12 mouse cellular contexts compared by ENCODE assay signal in the genomic region with DNA sequence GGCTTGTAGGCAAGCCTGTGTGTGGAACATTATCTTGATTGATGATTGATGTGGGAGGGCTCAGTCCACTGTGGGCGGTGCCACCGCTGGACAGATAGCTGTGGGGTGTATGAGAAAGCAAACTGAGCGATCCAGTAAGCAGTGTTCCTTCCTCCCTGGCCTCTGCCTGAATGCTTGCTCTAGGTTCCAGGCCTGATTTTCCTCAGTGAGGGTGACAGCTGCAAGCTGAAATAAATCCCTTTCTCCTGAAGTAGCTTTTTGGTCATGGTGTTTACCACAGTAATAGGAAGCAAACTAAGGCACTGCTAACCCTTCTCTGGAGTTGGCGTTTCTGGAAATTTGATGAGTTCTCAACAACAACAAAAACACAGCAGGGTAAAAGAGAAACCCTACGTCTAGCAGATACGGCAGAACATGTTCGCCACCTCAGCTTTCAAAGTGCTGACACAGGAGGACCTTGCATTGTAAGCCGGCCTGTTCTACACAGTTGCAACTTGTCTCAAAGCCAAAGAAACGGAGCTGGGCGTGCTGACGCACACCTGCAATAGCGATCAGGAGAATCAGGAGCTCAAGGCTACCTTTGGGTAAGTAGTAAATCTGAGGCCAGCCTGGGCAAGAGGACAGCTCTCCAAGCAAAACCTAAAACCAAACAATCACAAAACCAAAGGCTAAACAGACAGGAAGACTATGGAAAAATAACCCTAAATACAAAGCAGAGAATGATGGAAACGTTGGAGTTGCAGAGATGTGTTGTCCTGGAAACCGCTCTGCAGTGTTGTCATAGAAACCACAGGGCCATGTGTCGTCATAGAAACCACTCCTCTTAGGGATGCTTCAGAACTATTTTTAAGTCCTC. TPM values are rescaled to one million over a fixed set of nuclear protein-coding genes. Genes with fewer than 3 reads are reported as not detected.
DNase-seq lines count a peak whose midpoint lies in the region; ATAC-seq lines count a peak whose summit lies in the region.
"Had no signal": no experiment of that assay in that cellular context is flagged by ENCODE, and none has a peak within 500 bp of the region (broad histone marks: within the 10 kb centered on the region; RNA-seq: fewer than 3 reads in every experiment).

No protein-coding gene starts in this region.

- peaks cover 59% of the 10 kb centered on the region for H3K4me1 ChIP-seq in hindbrain, embryonic 13.5 days (replicated peaks)
- peaks cover 65% of the 10 kb centered on the region for H3K4me1 ChIP-seq in midbrain, embryonic 13.5 days (replicated peaks)
- H3K4me1 ChIP-seq in heart, embryonic 12.5 days (replicated peaks): 0 out of 2 replicates have a peak, but pooled peaks cover 5% of the 10 kb centered on the region

- peak overlapping the region; percentile 58; the same call in 1 of the 2 replicates for H3K9ac ChIP-seq in hindbrain, embryonic 13.5 days
- peak overlapping the region; percentile 44; the same call in 1 of the 2 replicates for H3K9ac ChIP-seq in midbrain, embryonic 13.5 days (replicated peaks)
- no peak overlapping the region for H3K9ac ChIP-seq in heart, embryonic 12.5 days
- H3K9ac ChIP-seq: lung, embryonic 14.5 days had no signal

- H3K27ac ChIP-seq in hindbrain, embryonic 13.5 days: peak overlapping the region; percentile 93
- peak overlapping the region; percentile 94 for H3K27ac ChIP-seq in midbrain, embryonic 13.5 days
- H3K27ac ChIP-seq in heart, embryonic 12.5 days (ENCODE audit: poor library complexity, severe bottlenecking): no peak overlapping the region

- no peaks in the 10 kb centered on the region for H3K27me3 ChIP-seq in hindbrain, embryonic 13.5 days
- no peaks in the 10 kb centered on the region for H3K27me3 ChIP-seq in midbrain, embryonic 13.5 days
- peaks cover 25% of the 10 kb centered on the region for H3K27me3 ChIP-seq in heart, embryonic 12.5 days (replicated peaks)

- DNase-seq in embryo, embryonic 10 days (ENCODE audit: low spot score): peak; percentile 45
- no peak for DNase-seq in embryo, embryonic 9.5 days (ENCODE audit: extremely low spot score)
- peak; percentile 50 for DNase-seq in R1 (ENCODE audit: low read depth, low spot score)
- DNase-seq in cerebellum, adult 9-11 months: no peak
- DNase-seq in yolk sac, embryonic 10.5 days (ENCODE audit: low spot score): no peak
- DNase-seq: kidney, postnatal 25 days; lung, embryonic 14.5 days had no signal

- H3K9me3 ChIP-seq in hindbrain, embryonic 13.5 days: no peaks in the 10 kb centered on the region
- no peaks in the 10 kb centered on the region for H3K9me3 ChIP-seq in midbrain, embryonic 13.5 days
- H3K9me3 ChIP-seq in heart, embryonic 12.5 days (replicated peaks): no peaks in the 10 kb centered on the region

- ATAC-seq in hindbrain, embryonic 13.5 days (ENCODE audit: low FRiP score): 0 out of 2 replicates have a peak, but pooled peaks have one; percentile 31
- 0 out of 2 replicates have a peak, but pooled peaks have one; percentile 25 for ATAC-seq in midbrain, embryonic 13.5 days
- ATAC-seq in heart, embryonic 12.5 days (ENCODE audit: insufficient number of reproducible peaks, low FRiP score): no peak

- WGBS in hindbrain, embryonic 13.5 days: 30% methylated on average over 15 of the region's 15 CpGs
- WGBS in midbrain, embryonic 13.5 days: 32% methylated on average over 15 of the region's 15 CpGs
- WGBS in heart, embryonic 12.5 days: 70% methylated on average over 15 of the region's 15 CpGs

- peak overlapping the region; percentile 36 for H3K4me2 ChIP-seq in hindbrain, embryonic 13.5 days
- H3K4me2 ChIP-seq in midbrain, embryonic 13.5 days (replicated peaks): peak overlapping the region; percentile 32
- H3K4me2 ChIP-seq in heart, embryonic 12.5 days: no peak overlapping the region
- H3K4me2 ChIP-seq: lung, embryonic 14.5 days had no signal

- H3K4me3 ChIP-seq in hindbrain, embryonic 13.5 days: no peak overlapping the region
- H3K4me3 ChIP-seq in midbrain, embryonic 13.5 days (replicated peaks): no peak overlapping the region
- no peak overlapping the region for H3K4me3 ChIP-seq in heart, embryonic 12.5 days
- H3K4me3 ChIP-seq: erythroblast, embryonic 14.5 days had no signal

- peaks cover 9% of the 10 kb centered on the region; the same call in 1 of the 2 replicates for H3K36me3 ChIP-seq in hindbrain, embryonic 13.5 days
- 0 out of 2 replicates have a peak, but pooled peaks cover 3% of the 10 kb centered on the region for H3K36me3 ChIP-seq in midbrain, embryonic 13.5 days
- H3K36me3 ChIP-seq in heart, embryonic 12.5 days: no peaks in the 10 kb centered on the region

RNA-seq across cellular contexts. Expression of a gene that starts 2.8 kb away (rescaled TPM):
- 42.0 and 44.5 TPM in 2 replicates for polyA plus RNA-seq in hindbrain, embryonic 13.5 days (2015; fragmentation: Nextera tagmentation; extraction: Ambion mirVana)
- 54.7 and 60.8 TPM in 2 replicates for polyA plus RNA-seq in midbrain, embryonic 13.5 days (2015; fragmentation: Nextera tagmentation; extraction: Ambion mirVana)
- polyA plus RNA-seq in heart, embryonic 12.5 days (2016; fragmentation: Nextera tagmentation; extraction: Ambion mirVana): 0.14 and 0.28 TPM in 2 replicates
- polyA plus RNA-seq: erythroblast, embryonic 14.5 days had no signal

RNA-seq across cellular contexts. Expression of a gene that starts 12.2 kb away (rescaled TPM):
- polyA plus RNA-seq in hindbrain, embryonic 13.5 days (2015; fragmentation: Nextera tagmentation; extraction: Ambion mirVana): 110 and 117 TPM in 2 replicates
- polyA plus RNA-seq in midbrain, embryonic 13.5 days (2015; fragmentation: Nextera tagmentation; extraction: Ambion mirVana): 119 and 120 TPM in 2 replicates
- polyA plus RNA-seq in heart, embryonic 12.5 days (2016; fragmentation: Nextera tagmentation; extraction: Ambion mirVana): 3.5 and 4.2 TPM in 2 replicates
- polyA plus RNA-seq: erythroblast, embryonic 14.5 days had no signal

RNA-seq across cellular contexts. Expression of a gene that starts 26.2 kb away (rescaled TPM):
- 3.7 and 4.4 TPM in 2 replicates for polyA plus RNA-seq in hindbrain, embryonic 13.5 days (2015; fragmentation: Nextera tagmentation; extraction: Ambion mirVana)
- polyA plus RNA-seq in midbrain, embryonic 13.5 days (2015; fragmentation: Nextera tagmentation; extraction: Ambion mirVana): 3.4 and 4.3 TPM in 2 replicates
- polyA plus RNA-seq in heart, embryonic 12.5 days (2016; fragmentation: Nextera tagmentation; extraction: Ambion mirVana): 0.14 and 0.15 TPM in 2 replicates
- polyA plus RNA-seq: erythroblast, embryonic 14.5 days; heart, postnatal 0 days had no signal

RNA-seq across cellular contexts. Expression of a gene that starts 32.7 kb away (rescaled TPM):
- polyA plus RNA-seq in hindbrain, embryonic 13.5 days (2015; fragmentation: Nextera tagmentation; extraction: Ambion mirVana): 307 and 317 TPM in 2 replicates
- 297 and 325 TPM in 2 replicates for polyA plus RNA-seq in midbrain, embryonic 13.5 days (2015; fragmentation: Nextera tagmentation; extraction: Ambion mirVana)
- 83.6 and 95.0 TPM in 2 replicates for polyA plus RNA-seq in heart, embryonic 12.5 days (2016; fragmentation: Nextera tagmentation; extraction: Ambion mirVana)

RNA-seq across cellular contexts. Expression of a gene that starts 35.9 kb away (rescaled TPM):
- polyA plus RNA-seq in hindbrain, embryonic 13.5 days (2015; fragmentation: Nextera tagmentation; extraction: Ambion mirVana): 5.5 and 5.9 TPM in 2 replicates
- polyA plus RNA-seq in midbrain, embryonic 13.5 days (2015; fragmentation: Nextera tagmentation; extraction: Ambion mirVana): 5.6 and 5.9 TPM in 2 replicates
- 19.6 and 29.4 TPM in 2 replicates for polyA plus RNA-seq in heart, embryonic 12.5 days (2016; fragmentation: Nextera tagmentation; extraction: Ambion mirVana)

Comparison
In these comparisons a context has a peak if more than half of its experiments do, and no peak if none do; other contexts are left out.
1. DNase-seq: peak in embryo, embryonic 10 days (single experiment) and R1 (single experiment); none in embryo, embryonic 9.5 days (single experiment), cerebellum, adult 9-11 months (single experiment) and yolk sac, embryonic 10.5 days (single experiment).
2. RNA of a gene that starts 2.8 kb away (polyA plus RNA-seq): 54.7 to 60.8 TPM in midbrain, embryonic 13.5 days and 42.0 to 44.5 TPM in hindbrain, embryonic 13.5 days; 0.14 to 0.28 TPM in heart, embryonic 12.5 days; every median in the first group is over 10 times any median in the second.
3. RNA of a gene that starts 12.2 kb away (polyA plus RNA-seq): 119 to 120 TPM in midbrain, embryonic 13.5 days and 110 to 117 TPM in hindbrain, embryonic 13.5 days; 3.5 to 4.2 TPM in heart, embryonic 12.5 days; every median in the first group is over 10 times any median in the second.